Mouse (Mus musculus): Measurements from ENCODE around the gene Gm5134. TPM values are rescaled to one million over a fixed set of nuclear protein-coding genes. Genes with fewer than 3 reads are reported as not detected.

The Gm5134 gene
- not detected for total RNA-seq (2021)
- long read RNA-seq, experiment 1: 0 reads
- long read RNA-seq, experiment 2: 0 reads

GRCm38 (mm10) chr10:75954381-75954811 is at the start of gene Gm5134:
Gene Gm5134, plus strand, starts transcription at chr10:75954514.
- H3K4me3 ChIP-seq: no peak within 1 kb of the TSS
- DNase-seq (ENCODE audit: extremely low spot score in 1 of 2, low spot score in 2 of 2): no peak
- TF ChIP-seq CTCF (IDR thresholded peaks at IDR 0.05): no peak
- no peak within 1 kb of the TSS for H3K27ac ChIP-seq
- intact Hi-C loops (cut with DNase I): loop anchor here (10.0 kb wide), 1 partner anchor 770 kb away; no protein-coding TSS in a partner anchor

- Histone ChIP-seq H3K27ac (no peak overlapping the region), H3K4me3 (no peak overlapping the region)
- intact Hi-C loops (cut with DNase I): no loop called here
- DNase-seq (ENCODE audit: extremely low spot score in 1 of 2, low spot score in 2 of 2): no peak
- TF ChIP-seq CTCF (IDR thresholded peaks at IDR 0.05): no peak
These were observed 47.4 kb upstream of the Gm5134 start for GRCm38 (mm10) chr10:75906882-75907281.

GRCm38 (mm10) chr10:75910698-75911097 is 43.6 kb upstream of the Gm5134 start:
- no peak for TF ChIP-seq CTCF (IDR thresholded peaks at IDR 0.05)

GRCm38 (mm10) chr10:75913013-75913589 is 41.2 kb upstream of the Gm5134 start:
- Histone ChIP-seq H3K27ac (no peak overlapping the region), H3K4me3 (no peak overlapping the region)
- intact Hi-C loops (cut with DNase I): no loop called here
- TF ChIP-seq CTCF (IDR thresholded peaks at IDR 0.05): no peak
- no peak for DNase-seq (ENCODE audit: extremely low spot score in 1 of 2, low spot score in 2 of 2)

More at GRCm38 (mm10) chr10:75910698-75911097, 43.6 kb upstream of the Gm5134 start:
- no peak for DNase-seq (ENCODE audit: extremely low spot score in 1 of 2, low spot score in 2 of 2)
- Histone ChIP-seq H3K4me3 (no peak overlapping the region), H3K27ac (no peak overlapping the region)
- intact Hi-C loops (cut with DNase I): no loop called here

- no peak for DNase-seq (ENCODE audit: extremely low spot score in 1 of 2, low spot score in 2 of 2)
- no peak overlapping the region for H3K27ac ChIP-seq
- TF ChIP-seq CTCF (IDR thresholded peaks at IDR 0.05): no peak
- intact Hi-C loops (cut with DNase I): no loop called here
- H3K4me3 ChIP-seq: no peak overlapping the region
These were observed 38.8 kb upstream of the Gm5134 start for GRCm38 (mm10) chr10:75915557-75915956.

GRCm38 (mm10) chr10:75916840-75917239 is 37.5 kb upstream of the Gm5134 start:
- H3K27ac ChIP-seq: no peak overlapping the region
- intact Hi-C loops (cut with DNase I): no loop called here
- no peak overlapping the region for H3K4me3 ChIP-seq
- no peak for TF ChIP-seq CTCF (IDR thresholded peaks at IDR 0.05)
- no peak for DNase-seq (ENCODE audit: extremely low spot score in 1 of 2, low spot score in 2 of 2)

GRCm38 (mm10) chr10:75919026-75919425 is 35.3 kb upstream of the Gm5134 start:
- TF ChIP-seq CTCF (IDR thresholded peaks at IDR 0.05): no peak
- Histone ChIP-seq H3K27ac (no peak overlapping the region), H3K4me3 (no peak overlapping the region)
- intact Hi-C loops (cut with DNase I): no loop called here
- no peak for DNase-seq (ENCODE audit: extremely low spot score in 1 of 2, low spot score in 2 of 2)

- peak within 1 kb of the TSS; percentile 100 for H3K27ac ChIP-seq
- no peak for TF ChIP-seq CTCF (IDR thresholded peaks at IDR 0.05)
- intact Hi-C loops (cut with DNase I): loop anchor here (1.0 to 2.0 kb wide), 2 partner anchors 24 to 30 kb away; no protein-coding TSS in a partner anchor
- peak; percentile 95 for DNase-seq (ENCODE audit: extremely low spot score in 1 of 2, low spot score in 2 of 2)
- H3K4me3 ChIP-seq: peak within 1 kb of the TSS; percentile 99
These were observed 33.1 kb upstream of the Gm5134 start, which contains the start of gene Smarcb1 for GRCm38 (mm10) chr10:75921026-75921725. Gene Smarcb1, minus strand, starts transcription at chr10:75921617.

GRCm38 (mm10) chr10:75921726-75922560 is 32.4 kb upstream of the Gm5134 start:
- peak in 1 of 2 experiments; percentile 52 for DNase-seq (ENCODE audit: extremely low spot score in 1 of 2, low spot score in 2 of 2)
- Histone ChIP-seq H3K27ac (peak overlapping the region; percentile 100), H3K4me3 (peak overlapping the region; percentile 99)
- intact Hi-C loops (cut with DNase I): loop anchor here (1.0 to 2.0 kb wide), 2 partner anchors 25 to 29 kb away; no protein-coding TSS in a partner anchor
- TF ChIP-seq CTCF (IDR thresholded peaks at IDR 0.05): no peak

GRCm38 (mm10) chr10:75924324-75924723 is 30.0 kb upstream of the Gm5134 start:
- Histone ChIP-seq H3K27ac (no peak overlapping the region), H3K4me3 (no peak overlapping the region)
- intact Hi-C loops (cut with DNase I): no loop called here
- DNase-seq (ENCODE audit: extremely low spot score in 1 of 2, low spot score in 2 of 2): no peak
- TF ChIP-seq CTCF (IDR thresholded peaks at IDR 0.05): peak; percentile 35

GRCm38 (mm10) chr10:75926396-75926795 is 27.9 kb upstream of the Gm5134 start:
- no peak for DNase-seq (ENCODE audit: extremely low spot score in 1 of 2, low spot score in 2 of 2)
- TF ChIP-seq CTCF (IDR thresholded peaks at IDR 0.05): no peak
- Histone ChIP-seq H3K4me3 (no peak overlapping the region), H3K27ac (no peak overlapping the region)
- intact Hi-C loops (cut with DNase I): no loop called here

GRCm38 (mm10) chr10:75930304-75930703 is 24.0 kb upstream of the Gm5134 start:
- Histone ChIP-seq H3K4me3 (no peak overlapping the region), H3K27ac (no peak overlapping the region)
- intact Hi-C loops (cut with DNase I): no loop called here
- DNase-seq (ENCODE audit: extremely low spot score in 1 of 2, low spot score in 2 of 2): no peak
- TF ChIP-seq CTCF (IDR thresholded peaks at IDR 0.05): no peak
